Comparison of ENCODE assay signal across 15 mouse cellular contexts in genomic region chr16:4645867-4646266, GRCm38 (mm10). TPM values are rescaled to one million over a fixed set of nuclear protein-coding genes. Genes with fewer than 3 reads are reported as not detected.
DNase-seq lines count a peak whose midpoint lies in the region; ATAC-seq and TF ChIP-seq lines count a peak whose summit lies in the region.
"Had no signal": no experiment of that assay in that cellular context is flagged by ENCODE, and none has a peak within 500 bp of the region (broad histone marks: within the 10 kb centered on the region; RNA-seq: fewer than 3 reads in every experiment).

No protein-coding gene starts in this region.

- peaks cover 36% of the 10 kb centered on the region for H3K36me3 ChIP-seq in heart, embryonic 10.5 days
- peaks cover 51% of the 10 kb centered on the region for H3K36me3 ChIP-seq in lung, embryonic 14.5 days (ENCODE audit: insufficient read depth)
- H3K36me3 ChIP-seq in embryonic facial prominence, embryonic 15.5 days: peaks cover 40% of the 10 kb centered on the region
- peaks cover 7% of the 10 kb centered on the region for H3K36me3 ChIP-seq in myocyte (ENCODE audit: control insufficient read depth, insufficient read depth)

- DNase-seq in heart, embryonic 10.5 days (ENCODE audit: low spot score): no peak
- no peak for DNase-seq in heart, postnatal 25 days (ENCODE audit: low spot score)
- DNase-seq in lung, embryonic 14.5 days: no peak
- DNase-seq in lung, postnatal 36 days: no peak
- DNase-seq in B cell, adult 2 months: no peak
- DNase-seq: adrenal gland, postnatal 25 days; cerebellum, adult 2 months; left cerebral cortex, postnatal 4 days; thymus, adult 2 months had no signal

- 71% methylated on average over 4 of the region's 4 CpGs for WGBS in heart, embryonic 10.5 days
- 74% methylated on average over 4 of the region's 4 CpGs for WGBS in lung, embryonic 14.5 days
- 83% methylated on average over 4 of the region's 4 CpGs for WGBS in embryonic facial prominence, embryonic 15.5 days

- H3K27me3 ChIP-seq in heart, embryonic 10.5 days (ENCODE audit: insufficient read depth, poor library complexity, severe bottlenecking): no peaks in the 10 kb centered on the region
- no peaks in the 10 kb centered on the region for H3K27me3 ChIP-seq in lung, embryonic 14.5 days (ENCODE audit: insufficient read depth, low read length)
- H3K27me3 ChIP-seq in embryonic facial prominence, embryonic 15.5 days: no peaks in the 10 kb centered on the region
- no peaks in the 10 kb centered on the region for H3K27me3 ChIP-seq in myocyte (ENCODE audit: control insufficient read depth, insufficient read depth, insufficient read length)
- H3K27me3 ChIP-seq: liver, embryonic 15.5 days; Patski had no signal

- no peak overlapping the region for H3K9ac ChIP-seq in lung, embryonic 14.5 days
- H3K9ac ChIP-seq in embryonic facial prominence, embryonic 15.5 days: no peak overlapping the region; the same call in 1 of the 2 replicates
- H3K9ac ChIP-seq: liver, embryonic 15.5 days; midbrain, embryonic 13.5 days had no signal

- H3K4me3 ChIP-seq in heart, embryonic 10.5 days: no peak overlapping the region
- H3K4me3 ChIP-seq in lung, embryonic 14.5 days (ENCODE audit: low read depth, low read length): no peak overlapping the region
- H3K4me3 ChIP-seq in embryonic facial prominence, embryonic 15.5 days (replicated peaks): no peak overlapping the region
- no peak overlapping the region for H3K4me3 ChIP-seq in myocyte
- H3K4me3 ChIP-seq: liver, embryonic 15.5 days; midbrain, embryonic 13.5 days had no signal

- no peak overlapping the region for H3K4me2 ChIP-seq in lung, embryonic 14.5 days
- no peak overlapping the region for H3K4me2 ChIP-seq in embryonic facial prominence, embryonic 15.5 days (replicated peaks)
- peak overlapping the region; percentile 64 for H3K4me2 ChIP-seq in myocyte (ENCODE audit: low read depth)
- H3K4me2 ChIP-seq: liver, embryonic 15.5 days; midbrain, embryonic 13.5 days had no signal

- peak overlapping the region; percentile 75 for H3K27ac ChIP-seq in heart, embryonic 10.5 days
- H3K27ac ChIP-seq in lung, embryonic 14.5 days (ENCODE audit: low read depth): peak overlapping the region; percentile 66
- H3K27ac ChIP-seq in embryonic facial prominence, embryonic 15.5 days (replicated peaks): peak overlapping the region; percentile 80; the same call in 1 of the 2 replicates
- H3K27ac ChIP-seq: liver, embryonic 15.5 days; midbrain, embryonic 13.5 days had no signal

- no peak overlapping the region for H3ac ChIP-seq in myocyte (ENCODE audit: control insufficient read depth, insufficient read length)

- H3K9me3 ChIP-seq in heart, embryonic 10.5 days: no peaks in the 10 kb centered on the region
- no peaks in the 10 kb centered on the region for H3K9me3 ChIP-seq in lung, embryonic 14.5 days (ENCODE audit: low read depth, low read length)
- no peaks in the 10 kb centered on the region for H3K9me3 ChIP-seq in embryonic facial prominence, embryonic 15.5 days (replicated peaks)
- H3K9me3 ChIP-seq: liver, embryonic 15.5 days; midbrain, embryonic 13.5 days had no signal

- TF ChIP-seq POLR2A in myocyte (IDR thresholded peaks at IDR 0.05; ENCODE audit: insufficient read length, low read depth): peak; percentile 10

- intact Hi-C loops in heart, postnatal 25 days (cut with DNase I): no loop called here

- no peak for TF ChIP-seq CTCF in lung, embryonic 14.5 days (IDR thresholded peaks at IDR 0.05; ENCODE audit: low read depth)

- peaks cover 89% of the 10 kb centered on the region for H3K4me1 ChIP-seq in heart, embryonic 10.5 days
- H3K4me1 ChIP-seq in lung, embryonic 14.5 days (ENCODE audit: insufficient read depth): peaks cover 39% of the 10 kb centered on the region
- H3K4me1 ChIP-seq in embryonic facial prominence, embryonic 15.5 days: peaks cover 92% of the 10 kb centered on the region

- no peak for ATAC-seq in lung, embryonic 14.5 days (ENCODE audit: insufficient read depth)
- ATAC-seq in embryonic facial prominence, embryonic 15.5 days (ENCODE audit: insufficient number of reproducible peaks, low FRiP score, low TSS enrichment, low read depth): no peak
- ATAC-seq: forebrain, embryonic 14.5 days; midbrain, embryonic 13.5 days; Patski had no signal

- H3K79me2 ChIP-seq in myocyte (ENCODE audit: control insufficient read depth, insufficient read depth): peaks cover 74% of the 10 kb centered on the region

TF ChIP-seq in myocyte, 11 proteins besides CTCF, POLR2A, EP300 and RAD21:
- TF ChIP-seq MAX (IDR thresholded peaks at IDR 0.05; ENCODE audit: low read depth): no peak
- no peak for TF ChIP-seq SRF (IDR thresholded peaks at IDR 0.05; ENCODE audit: control insufficient read depth, insufficient read length, low read depth)
- TF ChIP-seq CEBPB (IDR thresholded peaks at IDR 0.05; ENCODE audit: insufficient read depth, poor library complexity, severe bottlenecking): no peak
- TF ChIP-seq MYOG (IDR thresholded peaks at IDR 0.05; ENCODE audit: control insufficient read depth in 1 of 3, insufficient read depth in 1 of 3, insufficient read length in 2 of 3, low read depth in 2 of 3): no peak
- no peak for TF ChIP-seq USF1 (IDR thresholded peaks at IDR 0.05; ENCODE audit: low read depth)
- no peak for TF ChIP-seq MYOD1 (IDR thresholded peaks at IDR 0.05; ENCODE audit: control insufficient read depth in 1 of 3, insufficient read length in 2 of 3, low read depth in 2 of 3)
- TF ChIP-seq TCF12 (IDR thresholded peaks at IDR 0.05; ENCODE audit: insufficient read depth, poor library complexity, severe bottlenecking): no peak
- TF ChIP-seq POLR2AphosphoS2 (IDR thresholded peaks at IDR 0.05; ENCODE audit: insufficient read length, low read depth): no peak
- TF ChIP-seq TCF3 (IDR thresholded peaks at IDR 0.05; ENCODE audit: insufficient read length, low read depth): no peak
- no peak for TF ChIP-seq REST (IDR thresholded peaks at IDR 0.05; ENCODE audit: insufficient read depth, insufficient read length)
- no peak for TF ChIP-seq E2F4 (IDR thresholded peaks at IDR 0.05; ENCODE audit: insufficient read depth)

RNA-seq across cellular contexts. Expression of gene Dnaja3, which starts 6.1 kb away (rescaled TPM):
- polyA plus RNA-seq in heart, embryonic 10.5 days (2016; fragmentation: Nextera tagmentation; extraction: Ambion mirVana): 78.3 and 85.5 TPM in 2 replicates
- total RNA-seq in heart, postnatal 25 days (2021): 100 to 1,000 TPM; 149 TPM
- 58.7 and 59.3 TPM in 2 replicates for polyA plus RNA-seq in lung, embryonic 14.5 days (2014; fragmentation: Nextera tagmentation; extraction: Ambion mirVana)
- polyA plus RNA-seq in embryonic facial prominence, embryonic 15.5 days (2015; fragmentation: Nextera tagmentation; extraction: Ambion mirVana): 61.2 and 62.6 TPM in 2 replicates
- 69.5 TPM for polyA plus RNA-seq in myocyte (2012; fragmentation: generic; extraction: Trizol)

RNA-seq across cellular contexts. Expression of gene Vasn, which starts 6.1 kb away (rescaled TPM):
- 13.7 and 16.9 TPM in 2 replicates for polyA plus RNA-seq in heart, embryonic 10.5 days (2016; fragmentation: Nextera tagmentation; extraction: Ambion mirVana)
- total RNA-seq in heart, postnatal 25 days (2021): 10 to 100 TPM in 1 of 2 experiments, 1 to 10 TPM in 1; 9.8 to 12.0 TPM
- 23.1 and 23.5 TPM in 2 replicates for polyA plus RNA-seq in lung, embryonic 14.5 days (2014; fragmentation: Nextera tagmentation; extraction: Ambion mirVana)
- polyA plus RNA-seq in embryonic facial prominence, embryonic 15.5 days (2015; fragmentation: Nextera tagmentation; extraction: Ambion mirVana): 33.7 and 36.8 TPM in 2 replicates
- 34.7 TPM for polyA plus RNA-seq in myocyte (2012; fragmentation: generic; extraction: Trizol)

RNA-seq across cellular contexts. Expression of gene Pam16, which starts 21.1 kb away (rescaled TPM):
- polyA plus RNA-seq in heart, embryonic 10.5 days (2016; fragmentation: Nextera tagmentation; extraction: Ambion mirVana): 116 and 130 TPM in 2 replicates
- 100 to 1,000 TPM; 129 to 141 TPM for total RNA-seq in heart, postnatal 25 days (2021)
- polyA plus RNA-seq in lung, embryonic 14.5 days (2014; fragmentation: Nextera tagmentation; extraction: Ambion mirVana): 81.9 and 86.3 TPM in 2 replicates
- 83.4 and 107 TPM in 2 replicates for polyA plus RNA-seq in embryonic facial prominence, embryonic 15.5 days (2015; fragmentation: Nextera tagmentation; extraction: Ambion mirVana)
- 98.6 TPM for polyA plus RNA-seq in myocyte (2012; fragmentation: generic; extraction: Trizol)

RNA-seq across cellular contexts. Expression of gene Coro7, which starts 33.7 kb away (rescaled TPM):
- polyA plus RNA-seq in heart, embryonic 10.5 days (2016; fragmentation: Nextera tagmentation; extraction: Ambion mirVana): 22.7 and 23.9 TPM in 2 replicates
- 10 to 100 TPM; 12.6 to 16.1 TPM for total RNA-seq in heart, postnatal 25 days (2021)
- 13.1 and 15.1 TPM in 2 replicates for polyA plus RNA-seq in lung, embryonic 14.5 days (2014; fragmentation: Nextera tagmentation; extraction: Ambion mirVana)
- polyA plus RNA-seq in embryonic facial prominence, embryonic 15.5 days (2015; fragmentation: Nextera tagmentation; extraction: Ambion mirVana): 17.2 and 21.4 TPM in 2 replicates
- 15.2 TPM for polyA plus RNA-seq in myocyte (2012; fragmentation: generic; extraction: Trizol)

RNA-seq across cellular contexts. Expression of gene Glis2, which starts 51.4 kb away (rescaled TPM):
- 13.9 and 20.7 TPM in 2 replicates for polyA plus RNA-seq in heart, embryonic 10.5 days (2016; fragmentation: Nextera tagmentation; extraction: Ambion mirVana)
- 10 to 100 TPM; 16.6 to 20.3 TPM for total RNA-seq in heart, postnatal 25 days (2021)
- 24.4 and 29.2 TPM in 2 replicates for polyA plus RNA-seq in lung, embryonic 14.5 days (2014; fragmentation: Nextera tagmentation; extraction: Ambion mirVana)
- polyA plus RNA-seq in embryonic facial prominence, embryonic 15.5 days (2015; fragmentation: Nextera tagmentation; extraction: Ambion mirVana): 33.2 and 33.4 TPM in 2 replicates
- 29.6 TPM for polyA plus RNA-seq in myocyte (2012; fragmentation: generic; extraction: Trizol)
